9 mouse cellular contexts compared by ENCODE assay signal in genomic region chr14:54780836-54781609, GRCm38 (mm10). TPM values are rescaled to one million over a fixed set of nuclear protein-coding genes. Genes with fewer than 3 reads are reported as not detected.
DNase-seq lines count a peak whose midpoint lies in the region; ATAC-seq and TF ChIP-seq lines count a peak whose summit lies in the region.
"Had no signal": no experiment of that assay in that cellular context is flagged by ENCODE, and none has a peak within 500 bp of the region (broad histone marks: within the 10 kb centered on the region; RNA-seq: fewer than 3 reads in every experiment).

No protein-coding gene starts in this region.

- no peaks in the 10 kb centered on the region for H3K36me3 ChIP-seq in hindbrain, embryonic 11.5 days (ENCODE audit: control insufficient read depth, insufficient read depth, low read length)
- H3K36me3 ChIP-seq in lung, postnatal 0 days (ENCODE audit: insufficient read depth, low read length), result no peaks in the 10 kb centered on the region

- peak overlapping the region; percentile 54 for H3K9ac ChIP-seq in hindbrain, embryonic 11.5 days (ENCODE audit: low read depth, low read length)
- peak overlapping the region; percentile 23; the same call in 1 of the 2 replicates for H3K9ac ChIP-seq in lung, postnatal 0 days (replicated peaks; ENCODE audit: low read depth)

- TF ChIP-seq POLR2A in cerebellum, adult 2 months (IDR thresholded peaks at IDR 0.05; ENCODE audit: borderline replicate concordance, insufficient read depth, low read length), result peak; percentile 79

- H3K27me3 ChIP-seq in cerebellum, adult 2 months (ENCODE audit: control insufficient read depth, insufficient read depth, low read length), result no peaks in the 10 kb centered on the region
- H3K27me3 ChIP-seq in hindbrain, embryonic 11.5 days (ENCODE audit: control insufficient read depth, insufficient read depth, low read length), result peaks cover 6% of the 10 kb centered on the region
- peaks cover 7% of the 10 kb centered on the region; the same call in 1 of the 2 replicates for H3K27me3 ChIP-seq in lung, postnatal 0 days (replicated peaks; ENCODE audit: insufficient read depth, low read length)

- H3K4me3 ChIP-seq in cerebellum, adult 2 months (replicated peaks; ENCODE audit: insufficient read depth, low read depth, low read length), result peak overlapping the region; percentile 75
- peak overlapping the region; percentile 35 for H3K4me3 ChIP-seq in hindbrain, embryonic 11.5 days (ENCODE audit: low read depth, low read length)
- H3K4me3 ChIP-seq in lung, postnatal 0 days (ENCODE audit: low read depth, low read length), result peak overlapping the region; percentile 46

- peak overlapping the region; percentile 47 for H3K27ac ChIP-seq in cerebellum, adult 2 months (ENCODE audit: insufficient read depth, low read length)
- no peak overlapping the region for H3K27ac ChIP-seq in hindbrain, embryonic 11.5 days (ENCODE audit: low read depth, low read length)
- no peak overlapping the region for H3K27ac ChIP-seq in lung, postnatal 0 days (ENCODE audit: low read length)

- peak; percentile 6 for DNase-seq in T-cell, adult 2 months (ENCODE audit: low spot score)
- DNase-seq in cerebellum, adult 2 months, result peak; percentile 90
- peak; percentile 53 to 58 for DNase-seq in frontal cortex, postnatal 14 days (ENCODE audit: low spot score in 2 of 2)
- DNase-seq in hindbrain, embryonic 11.5 days (ENCODE audit: low spot score), result peak; percentile 68
- DNase-seq in layer of hippocampus, postnatal 14 days (ENCODE audit: low spot score in 2 of 2), result peak; percentile 49 to 60
- peak; percentile 29 for DNase-seq in lung, postnatal 0 days (ENCODE audit: low spot score)
- peak; percentile 33 for DNase-seq in retina, adult 2 months (ENCODE audit: low read depth, low spot score)
- DNase-seq in c-Kit-positive CD71-positive TER-119-positive erythroid progenitor cells, embryonic 14.5 days (ENCODE audit: low spot score), result no peak

- peak overlapping the region; percentile 89 for H3K4me2 ChIP-seq in hindbrain, embryonic 11.5 days (replicated peaks; ENCODE audit: low read depth, low read length)
- peak overlapping the region; percentile 81 for H3K4me2 ChIP-seq in lung, postnatal 0 days (replicated peaks; ENCODE audit: low read depth, low read length)

- H3K4me1 ChIP-seq in cerebellum, adult 2 months (ENCODE audit: control insufficient read depth, insufficient read depth, low read length), result peaks cover 14% of the 10 kb centered on the region
- H3K4me1 ChIP-seq in hindbrain, embryonic 11.5 days (replicated peaks; ENCODE audit: control insufficient read depth, insufficient read depth, low read length), result no peaks in the 10 kb centered on the region
- no peaks in the 10 kb centered on the region; the same call in 1 of the 2 replicates for H3K4me1 ChIP-seq in lung, postnatal 0 days (ENCODE audit: insufficient read depth, low read depth, low read length)

- H3K9me3 ChIP-seq in hindbrain, embryonic 11.5 days (ENCODE audit: control insufficient read depth, low read length), result no peaks in the 10 kb centered on the region
- no peaks in the 10 kb centered on the region for H3K9me3 ChIP-seq in lung, postnatal 0 days (ENCODE audit: low read length)

- under 1% methylated on average over 35 of the region's 35 CpGs for WGBS in cerebellum, adult 2 months
- 4% methylated on average over 35 of the region's 35 CpGs for WGBS in hindbrain, embryonic 11.5 days
- WGBS in lung, postnatal 0 days, result 4% methylated on average over 35 of the region's 35 CpGs

- peak; percentile 72 for ATAC-seq in hindbrain, embryonic 11.5 days (ENCODE audit: low FRiP score)
- ATAC-seq in lung, postnatal 0 days, result peak; percentile 58

- no peak for TF ChIP-seq EP300 in lung, postnatal 0 days (IDR thresholded peaks at IDR 0.05)

- no peak for TF ChIP-seq CTCF in cerebellum, adult 2 months (IDR thresholded peaks at IDR 0.05; ENCODE audit: borderline replicate concordance, insufficient read depth, low read depth, low read length)
- no peak for TF ChIP-seq CTCF in lung, postnatal 0 days (IDR thresholded peaks at IDR 0.05)

RNA-seq across cellular contexts. Expression of gene Slc7a8, which starts 0.7 kb away (rescaled TPM):
- polyA plus RNA-seq in cerebellum, adult 2 months (2012; rRNA removed), result 37.1 and 41.6 TPM in 2 replicates
- polyA plus RNA-seq in hindbrain, embryonic 11.5 days (2014; fragmentation: Nextera tagmentation; extraction: Ambion mirVana), result 2.8 and 3.3 TPM in 2 replicates
- 10 to 100 TPM; 66.1 to 66.2 TPM for total RNA-seq in layer of hippocampus, postnatal 14 days (2021)
- polyA plus RNA-seq in lung, postnatal 0 days (2015; fragmentation: Nextera tagmentation; extraction: Ambion mirVana), result 1.2 TPM in 2 replicates

RNA-seq across cellular contexts. Expression of gene Rnf212b, which starts 32.9 kb away (rescaled TPM):
- polyA plus RNA-seq in cerebellum, adult 2 months (2012; rRNA removed), result not detected in 2 replicates
- not detected in 2 replicates for polyA plus RNA-seq in hindbrain, embryonic 11.5 days (2014; fragmentation: Nextera tagmentation; extraction: Ambion mirVana)
- total RNA-seq in layer of hippocampus, postnatal 14 days (2021), result not detected
- polyA plus RNA-seq in lung, postnatal 0 days (2015; fragmentation: Nextera tagmentation; extraction: Ambion mirVana), result not detected in 2 replicates
- polyA plus RNA-seq: gonadal fat pad, adult 2 months had no signal
